Mouse (Mus musculus): ENCODE data around the gene Tspan18.

- TF ChIP-seq CTCF (IDR thresholded peaks at IDR 0.05; ENCODE audit: extremely low read depth, insufficient read depth, insufficient read length, insufficient replicate concordance) (no peak), POLR2A (IDR thresholded peaks at IDR 0.05; ENCODE audit: low read depth, low read length) (no peak)
Observed at GRCm38 (mm10) chr2:93286321-93286720, 48.0 kb downstream of the Tspan18 start.
